Comparison of ENCODE assay signal across 9 mouse cellular contexts in the genomic region with DNA sequence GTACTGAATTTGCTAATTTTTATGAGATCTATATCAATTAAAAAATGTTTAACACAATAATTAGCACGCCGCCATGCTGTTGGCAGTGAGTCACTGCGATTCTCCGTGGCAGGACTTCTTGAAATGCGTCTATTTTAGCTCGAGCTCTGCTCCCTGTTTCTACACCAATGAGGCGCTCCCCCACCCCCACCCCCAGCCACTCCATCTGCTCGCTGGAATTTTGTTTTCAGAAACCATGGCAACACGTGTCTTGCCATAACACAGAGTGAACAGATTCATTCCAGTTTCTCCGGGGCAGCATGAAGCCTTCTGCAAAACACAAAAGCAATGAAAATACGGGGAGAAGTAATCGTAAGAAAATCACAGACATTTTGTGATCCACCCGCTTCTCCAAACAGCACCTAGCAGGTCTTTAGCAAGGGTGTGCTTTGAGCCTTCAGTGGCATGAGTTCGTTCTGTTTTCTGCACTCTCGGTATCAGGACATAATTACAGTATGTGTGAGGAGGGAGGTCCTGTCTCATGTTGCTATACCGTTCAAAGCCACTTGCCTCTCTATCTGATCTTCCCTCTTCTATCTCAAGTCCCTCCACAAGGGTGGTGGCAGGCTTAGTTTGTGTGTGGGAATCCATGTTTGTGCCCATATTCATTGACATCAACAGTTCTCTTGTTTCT. TPM values are rescaled to one million over a fixed set of nuclear protein-coding genes. Genes with fewer than 3 reads are reported as not detected.
A peak's percentile ranks its signal among the peaks of the same experiment; 100 is the strongest.
DNase-seq lines count a peak whose midpoint lies in the region; ATAC-seq lines count a peak whose summit lies in the region.
"Had no signal": no experiment of that assay in that cellular context is flagged by ENCODE, and none has a peak within 500 bp of the region (broad histone marks: within the 10 kb centered on the region; RNA-seq: fewer than 3 reads in every experiment).

No protein-coding gene starts in this region.

- DNase-seq in kidney, adult 8-10 months: no peak
- DNase-seq in embryo, embryonic 9.5 days (ENCODE audit: extremely low spot score): peak; percentile 43
- peak; percentile 71 for DNase-seq in hindbrain, embryonic 11.5 days (ENCODE audit: low spot score)
- peak; percentile 69 to 89 for DNase-seq in left cerebral cortex, postnatal 14 days (ENCODE audit: low spot score in 2 of 2)
- DNase-seq in spleen, adult 18-20 months: no peak
- DNase-seq in spleen, postnatal 14 days (ENCODE audit: low spot score in 2 of 2): no peak
- DNase-seq: liver, embryonic 13.5 days had no signal

- WGBS in kidney, embryonic 16.5 days: 30% methylated on average over 16 of the region's 16 CpGs
- WGBS in hindbrain, embryonic 11.5 days: 27% methylated on average over 16 of the region's 16 CpGs
- 17% methylated on average over 16 of the region's 16 CpGs for WGBS in neural tube, embryonic 13.5 days

- H3K27ac ChIP-seq in kidney, embryonic 16.5 days (ENCODE audit: low read length): no peak overlapping the region
- H3K27ac ChIP-seq in hindbrain, embryonic 11.5 days (ENCODE audit: low read depth, low read length): no peak overlapping the region
- 0 out of 2 replicates have a peak overlapping the region, but pooled peaks have one; percentile 3 for H3K27ac ChIP-seq in neural tube, embryonic 13.5 days (replicated peaks)
- H3K27ac ChIP-seq: liver, embryonic 13.5 days had no signal

- no peaks in the 10 kb centered on the region for H3K9me3 ChIP-seq in kidney, embryonic 16.5 days (ENCODE audit: low read length)
- no peaks in the 10 kb centered on the region for H3K9me3 ChIP-seq in hindbrain, embryonic 11.5 days (ENCODE audit: control insufficient read depth, low read length)
- no peaks in the 10 kb centered on the region for H3K9me3 ChIP-seq in neural tube, embryonic 13.5 days
- H3K9me3 ChIP-seq: liver, embryonic 13.5 days had no signal

- intact Hi-C loops in left cerebral cortex, postnatal 14 days (cut with DNase I): loop anchor here (5.0 kb wide), 1 partner anchor 36 kb away; the partner anchor contains the start of gene Shc3

- H3K4me3 ChIP-seq in kidney, embryonic 16.5 days (ENCODE audit: low read length): peak overlapping the region; percentile 18
- H3K4me3 ChIP-seq in hindbrain, embryonic 11.5 days (ENCODE audit: low read depth, low read length): no peak overlapping the region
- peak overlapping the region; percentile 14 for H3K4me3 ChIP-seq in neural tube, embryonic 13.5 days
- H3K4me3 ChIP-seq: liver, embryonic 13.5 days had no signal

- no peak overlapping the region for H3K9ac ChIP-seq in kidney, embryonic 16.5 days (replicated peaks; ENCODE audit: low read length)
- no peak overlapping the region for H3K9ac ChIP-seq in hindbrain, embryonic 11.5 days (ENCODE audit: low read depth, low read length)
- no peak overlapping the region; the same call in 1 of the 2 replicates for H3K9ac ChIP-seq in neural tube, embryonic 13.5 days
- H3K9ac ChIP-seq: liver, embryonic 13.5 days had no signal

- H3K27me3 ChIP-seq in kidney, embryonic 16.5 days (ENCODE audit: insufficient read depth, low read length): no peaks in the 10 kb centered on the region
- no peaks in the 10 kb centered on the region for H3K27me3 ChIP-seq in hindbrain, embryonic 11.5 days (ENCODE audit: control insufficient read depth, insufficient read depth, low read length)
- no peaks in the 10 kb centered on the region for H3K27me3 ChIP-seq in neural tube, embryonic 13.5 days
- H3K27me3 ChIP-seq: liver, embryonic 13.5 days had no signal

- H3K36me3 ChIP-seq in kidney, embryonic 16.5 days (ENCODE audit: insufficient read depth, low read length): no peaks in the 10 kb centered on the region
- no peaks in the 10 kb centered on the region for H3K36me3 ChIP-seq in hindbrain, embryonic 11.5 days (ENCODE audit: control insufficient read depth, insufficient read depth, low read length)
- H3K36me3 ChIP-seq in neural tube, embryonic 13.5 days: no peaks in the 10 kb centered on the region
- H3K36me3 ChIP-seq: liver, embryonic 13.5 days had no signal

- ATAC-seq in kidney, embryonic 16.5 days (ENCODE audit: low FRiP score, low TSS enrichment): no peak
- ATAC-seq in hindbrain, embryonic 11.5 days (ENCODE audit: low FRiP score): peak; percentile 71; the same call in 1 of the 2 replicates
- ATAC-seq in neural tube, embryonic 13.5 days (ENCODE audit: low read depth): peak; percentile 73; the same call in 1 of the 2 replicates

- peak overlapping the region; percentile 38 for H3K4me2 ChIP-seq in kidney, embryonic 16.5 days (replicated peaks; ENCODE audit: low read depth, low read length)
- peak overlapping the region; percentile 12; the same call in 1 of the 2 replicates for H3K4me2 ChIP-seq in hindbrain, embryonic 11.5 days (replicated peaks; ENCODE audit: low read depth, low read length)
- peak overlapping the region; percentile 49 for H3K4me2 ChIP-seq in neural tube, embryonic 13.5 days
- H3K4me2 ChIP-seq: liver, embryonic 13.5 days had no signal

- H3K4me1 ChIP-seq in kidney, embryonic 16.5 days (ENCODE audit: insufficient read depth, low read length): no peaks in the 10 kb centered on the region; the same call in 1 of the 2 replicates
- peaks cover 3% of the 10 kb centered on the region; the same call in 1 of the 2 replicates for H3K4me1 ChIP-seq in hindbrain, embryonic 11.5 days (replicated peaks; ENCODE audit: control insufficient read depth, insufficient read depth, low read length)
- H3K4me1 ChIP-seq in neural tube, embryonic 13.5 days (replicated peaks): peaks cover 12% of the 10 kb centered on the region
- H3K4me1 ChIP-seq: liver, embryonic 13.5 days had no signal

RNA-seq across cellular contexts. Expression of gene Shc3, which starts 34.1 kb away (rescaled TPM):
- 0.14 and 0.31 TPM in 2 replicates for polyA plus RNA-seq in kidney, embryonic 16.5 days (2015; fragmentation: Nextera tagmentation; extraction: Ambion mirVana)
- polyA plus RNA-seq in hindbrain, embryonic 11.5 days (2014; fragmentation: Nextera tagmentation; extraction: Ambion mirVana): 3.4 and 5.6 TPM in 2 replicates
- total RNA-seq in left cerebral cortex, postnatal 14 days (2021): 100 to 1,000 TPM; 218 to 226 TPM
- 3.4 and 4.4 TPM in 2 replicates for polyA plus RNA-seq in neural tube, embryonic 13.5 days (2015; fragmentation: Nextera tagmentation; extraction: Ambion mirVana)
- polyA plus RNA-seq: liver, embryonic 13.5 days had no signal

RNA-seq across cellular contexts. Expression of gene Cks2, which starts 41.7 kb away (rescaled TPM):
- 348 and 370 TPM in 2 replicates for polyA plus RNA-seq in kidney, embryonic 16.5 days (2015; fragmentation: Nextera tagmentation; extraction: Ambion mirVana)
- 298 and 307 TPM in 2 replicates for polyA plus RNA-seq in hindbrain, embryonic 11.5 days (2014; fragmentation: Nextera tagmentation; extraction: Ambion mirVana)
- 1 to 10 TPM; 2.4 to 3.6 TPM for total RNA-seq in left cerebral cortex, postnatal 14 days (2021)
- polyA plus RNA-seq in neural tube, embryonic 13.5 days (2015; fragmentation: Nextera tagmentation; extraction: Ambion mirVana): 62.6 and 81.4 TPM in 2 replicates

RNA-seq across cellular contexts. Expression of gene Secisbp2, which starts 48.1 kb away (rescaled TPM):
- polyA plus RNA-seq in kidney, embryonic 16.5 days (2015; fragmentation: Nextera tagmentation; extraction: Ambion mirVana): 32.9 and 37.1 TPM in 2 replicates
- polyA plus RNA-seq in hindbrain, embryonic 11.5 days (2014; fragmentation: Nextera tagmentation; extraction: Ambion mirVana): 30.0 and 35.3 TPM in 2 replicates
- total RNA-seq in left cerebral cortex, postnatal 14 days (2021): 10 to 100 TPM; 16.0 to 16.9 TPM
- 30.4 and 38.1 TPM in 2 replicates for polyA plus RNA-seq in neural tube, embryonic 13.5 days (2015; fragmentation: Nextera tagmentation; extraction: Ambion mirVana)

Comparison
In these comparisons a context has a peak if more than half of its experiments do, and no peak if none do; other contexts are left out.
1. DNase-seq: peak in embryo, embryonic 9.5 days (single experiment), hindbrain, embryonic 11.5 days (single experiment) and left cerebral cortex, postnatal 14 days (2 of 2); none in kidney, adult 8-10 months (0 of 2), spleen, adult 18-20 months (0 of 2) and spleen, postnatal 14 days (0 of 2).
2. Peak in every context shown above with its lines, with median percentiles within 50 percentile points of each other: H3K4me2 ChIP-seq.